Mouse (Mus musculus): ENCODE measurements around the gene Jun. TPM values are rescaled to one million over a fixed set of nuclear protein-coding genes. Genes with fewer than 3 reads are reported as not detected.

The Jun gene
- polyA plus RNA-seq (2012; fragmentation: generic; extraction: Trizol), result 71.4 TPM
- long read RNA-seq, experiment 1, transcript Jun-201 (1 exons, 3,189 nt), result major isoform, 105 of 109 reads
- long read RNA-seq, experiment 1, partial matches to known transcripts, result 0 of 109 reads
- long read RNA-seq, experiment 1, other reads (novel, unspliced or antisense), result 4 of 109 reads
- long read RNA-seq, experiment 2, transcript Jun-201 (1 exons, 3,189 nt), result major isoform, 615 of 635 reads
- long read RNA-seq, experiment 2, partial matches to known transcripts, result 0 of 635 reads
- long read RNA-seq, experiment 2, other reads (novel, unspliced or antisense), result 20 of 635 reads

DNA sequence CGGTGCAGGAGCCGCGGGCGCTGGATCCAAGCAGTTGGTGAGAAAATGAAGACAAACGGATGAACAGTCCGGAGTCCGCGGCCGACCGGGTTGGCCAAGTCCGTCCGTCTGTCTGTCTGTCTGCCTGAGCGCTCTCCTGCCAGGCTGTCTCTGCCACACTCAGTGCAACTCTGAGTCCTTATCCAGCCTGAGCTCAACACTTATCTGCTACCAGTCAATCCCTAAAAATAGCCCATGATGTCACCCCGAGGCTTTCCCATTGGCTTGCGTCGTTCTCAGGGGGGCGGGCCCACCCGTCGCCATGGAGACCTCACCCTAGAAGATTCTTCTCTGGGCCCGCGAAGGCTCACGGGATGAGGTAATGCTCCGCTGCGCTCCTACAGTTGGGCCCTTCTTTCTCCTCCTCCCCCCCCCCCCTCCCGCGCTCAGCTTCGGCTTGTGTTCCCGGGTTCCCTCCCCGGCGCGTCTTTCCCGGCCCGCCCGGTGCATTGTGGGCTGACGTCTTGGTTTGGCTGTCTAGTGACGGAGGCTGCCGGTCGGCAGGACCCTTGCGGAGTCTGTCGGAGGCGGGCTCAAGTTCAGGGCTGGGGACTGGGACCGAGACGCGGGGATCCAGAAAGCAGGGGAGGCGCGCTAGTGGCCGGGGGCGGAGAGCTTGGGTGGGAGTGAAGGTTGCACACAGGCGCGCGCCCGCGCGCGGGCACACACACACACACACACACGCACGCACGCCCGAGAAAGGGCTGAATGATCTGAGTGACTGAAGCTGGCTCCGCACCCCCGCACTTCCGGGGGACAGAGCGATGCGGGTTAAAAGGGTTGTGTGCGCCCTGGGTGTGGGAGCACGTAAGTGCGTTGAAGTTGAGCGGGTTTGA, at the start of gene Jun:
Gene Jun (minus strand): TSS at position 198 of the 875 bp plus-strand sequence.
- peaks cover 37% of the 10 kb centered on the region for H3K79me2 ChIP-seq (ENCODE audit: control insufficient read depth, insufficient read depth)
- H3K79me3 ChIP-seq (ENCODE audit: low read depth), result peaks cover 32% of the 10 kb centered on the region
- H3ac ChIP-seq (ENCODE audit: control insufficient read depth, insufficient read length, low read depth), result peak within 1 kb of the TSS; percentile 88
- TF ChIP-seq CEBPB (IDR thresholded peaks at IDR 0.05; ENCODE audit: low read depth), result peak; percentile 3
- no peak for TF ChIP-seq MAX (IDR thresholded peaks at IDR 0.05)
- no peak for TF ChIP-seq CTCF (IDR thresholded peaks at IDR 0.05; ENCODE audit: control insufficient read depth, insufficient read depth, insufficient read length)
- peak within 1 kb of the TSS; percentile 89 for H3K4me3 ChIP-seq (ENCODE audit: insufficient read depth, poor library complexity, severe bottlenecking)
- H3K36me3 ChIP-seq (ENCODE audit: control insufficient read depth, insufficient read depth), result peaks cover 27% of the 10 kb centered on the region
- H3K27me3 ChIP-seq (ENCODE audit: control insufficient read depth, insufficient read depth, insufficient read length), result no peaks in the 10 kb centered on the region

GRCm38 (mm10) chr4:95101684-95102083, 49.7 kb upstream of the Jun start:
- Histone ChIP-seq H3K4me3 (ENCODE audit: insufficient read depth, poor library complexity, severe bottlenecking) (no peak overlapping the region), H3K79me3 (ENCODE audit: low read depth) (peaks cover 5% of the 10 kb centered on the region), H3K27me3 (ENCODE audit: control insufficient read depth, insufficient read depth, insufficient read length) (no peaks in the 10 kb centered on the region), H3K36me3 (ENCODE audit: control insufficient read depth, insufficient read depth) (peaks cover 9% of the 10 kb centered on the region), H3K79me2 (ENCODE audit: control insufficient read depth, insufficient read depth) (peaks cover 16% of the 10 kb centered on the region), H3ac (ENCODE audit: control insufficient read depth, insufficient read length, low read depth) (no peak overlapping the region)
- TF ChIP-seq MAX (IDR thresholded peaks at IDR 0.05) (no peak), MYOG (IDR thresholded peaks at IDR 0.05; ENCODE audit: control insufficient read depth, extremely low read depth, insufficient read length) (no peak), MYOD1 (IDR thresholded peaks at IDR 0.05; ENCODE audit: control insufficient read depth, insufficient read length, low read depth) (no peak), CEBPB (IDR thresholded peaks at IDR 0.05; ENCODE audit: low read depth) (no peak), FOSL1 (IDR thresholded peaks at IDR 0.05; ENCODE audit: insufficient read depth, low read length, poor library complexity, severe bottlenecking) (no peak), USF1 (IDR thresholded peaks at IDR 0.05; ENCODE audit: low read depth) (no peak), CTCF (IDR thresholded peaks at IDR 0.05; ENCODE audit: control insufficient read depth, insufficient read depth, insufficient read length) (no peak)

DNA sequence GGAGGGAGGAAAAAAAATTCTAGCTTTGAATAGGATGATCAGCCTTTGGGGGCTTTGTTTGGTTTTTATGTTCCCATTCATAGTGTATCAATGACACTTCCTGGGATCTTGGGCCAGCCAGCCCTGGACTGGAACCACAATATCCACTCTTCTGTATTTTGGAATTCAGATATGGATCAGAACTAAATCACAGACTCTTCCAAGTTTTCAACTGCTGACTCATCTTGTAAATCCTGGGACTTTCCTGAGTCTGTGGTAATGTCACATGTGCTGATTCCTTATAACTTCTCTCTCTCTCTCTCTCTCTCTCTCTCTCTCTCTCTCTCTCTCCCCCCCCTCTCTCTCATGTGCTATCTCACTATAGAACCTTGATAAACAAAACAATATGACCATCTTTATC, 48.7 kb upstream of the Jun start:
- no peak overlapping the region for H3K4me3 ChIP-seq (ENCODE audit: insufficient read depth, poor library complexity, severe bottlenecking)
- H3ac ChIP-seq (ENCODE audit: control insufficient read depth, insufficient read length, low read depth), result no peak overlapping the region
- peaks cover 8% of the 10 kb centered on the region for H3K36me3 ChIP-seq (ENCODE audit: control insufficient read depth, insufficient read depth)
- H3K79me3 ChIP-seq (ENCODE audit: low read depth), result peaks cover 5% of the 10 kb centered on the region
- H3K79me2 ChIP-seq (ENCODE audit: control insufficient read depth, insufficient read depth), result peaks cover 16% of the 10 kb centered on the region
- TF ChIP-seq MYOD1 (IDR thresholded peaks at IDR 0.05; ENCODE audit: control insufficient read depth, insufficient read length, low read depth) (no peak), FOSL1 (IDR thresholded peaks at IDR 0.05; ENCODE audit: insufficient read depth, low read length, poor library complexity, severe bottlenecking) (peak; percentile 70), USF1 (IDR thresholded peaks at IDR 0.05; ENCODE audit: low read depth) (peak; percentile 92), CTCF (IDR thresholded peaks at IDR 0.05; ENCODE audit: control insufficient read depth, insufficient read depth, insufficient read length) (no peak), MAX (IDR thresholded peaks at IDR 0.05) (peak; percentile 12), MYOG (IDR thresholded peaks at IDR 0.05; ENCODE audit: control insufficient read depth, extremely low read depth, insufficient read length) (no peak), CEBPB (IDR thresholded peaks at IDR 0.05; ENCODE audit: low read depth) (no peak)
- H3K27me3 ChIP-seq (ENCODE audit: control insufficient read depth, insufficient read depth, insufficient read length), result no peaks in the 10 kb centered on the region

DNA sequence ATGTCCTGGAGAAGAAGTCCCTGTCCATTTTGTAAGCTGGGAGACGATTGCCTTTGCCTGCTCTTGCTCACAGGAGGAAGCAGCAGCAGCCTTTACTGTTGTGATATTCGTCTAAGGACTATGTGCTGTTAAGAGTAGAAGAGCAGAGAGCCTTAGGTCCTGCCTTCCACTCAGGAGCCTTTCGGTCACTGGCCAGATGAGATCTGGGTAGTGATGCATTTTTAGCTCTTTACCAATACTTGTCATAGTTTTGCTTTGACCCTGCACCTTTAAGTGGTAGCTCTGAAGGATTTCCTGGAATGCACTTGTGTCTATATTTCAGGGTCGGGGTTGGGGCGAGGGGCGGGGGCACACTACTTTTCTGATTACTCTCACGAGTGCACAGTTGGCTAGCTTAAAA, 47.4 kb upstream of the Jun start:
- peaks cover 16% of the 10 kb centered on the region for H3K79me2 ChIP-seq (ENCODE audit: control insufficient read depth, insufficient read depth)
- H3K36me3 ChIP-seq (ENCODE audit: control insufficient read depth, insufficient read depth), result peaks cover 8% of the 10 kb centered on the region
- H3K27me3 ChIP-seq (ENCODE audit: control insufficient read depth, insufficient read depth, insufficient read length), result no peaks in the 10 kb centered on the region
- TF ChIP-seq CTCF (IDR thresholded peaks at IDR 0.05; ENCODE audit: control insufficient read depth, insufficient read depth, insufficient read length) (no peak), CEBPB (IDR thresholded peaks at IDR 0.05; ENCODE audit: low read depth) (no peak), USF1 (IDR thresholded peaks at IDR 0.05; ENCODE audit: low read depth) (no peak), MAX (IDR thresholded peaks at IDR 0.05) (no peak), MYOG (IDR thresholded peaks at IDR 0.05; ENCODE audit: control insufficient read depth, extremely low read depth, insufficient read length) (no peak), MYOD1 (IDR thresholded peaks at IDR 0.05; ENCODE audit: control insufficient read depth, insufficient read length, low read depth) (no peak), FOSL1 (IDR thresholded peaks at IDR 0.05; ENCODE audit: insufficient read depth, low read length, poor library complexity, severe bottlenecking) (no peak)
- H3ac ChIP-seq (ENCODE audit: control insufficient read depth, insufficient read length, low read depth), result peak overlapping the region; percentile 3
- peak overlapping the region; percentile 12 for H3K4me3 ChIP-seq (ENCODE audit: insufficient read depth, poor library complexity, severe bottlenecking)
- peaks cover 5% of the 10 kb centered on the region for H3K79me3 ChIP-seq (ENCODE audit: low read depth)

GRCm38 (mm10) chr4:95098722-95099097, 46.7 kb upstream of the Jun start:
- Histone ChIP-seq H3K27me3 (ENCODE audit: control insufficient read depth, insufficient read depth, insufficient read length) (no peaks in the 10 kb centered on the region), H3K79me2 (ENCODE audit: control insufficient read depth, insufficient read depth) (peaks cover 16% of the 10 kb centered on the region), H3ac (ENCODE audit: control insufficient read depth, insufficient read length, low read depth) (no peak overlapping the region), H3K4me3 (ENCODE audit: insufficient read depth, poor library complexity, severe bottlenecking) (peak overlapping the region; percentile 21), H3K36me3 (ENCODE audit: control insufficient read depth, insufficient read depth) (peaks cover 8% of the 10 kb centered on the region), H3K79me3 (ENCODE audit: low read depth) (peaks cover 5% of the 10 kb centered on the region)
- TF ChIP-seq MYOG (IDR thresholded peaks at IDR 0.05; ENCODE audit: control insufficient read depth, extremely low read depth, insufficient read length), result no peak
- no peak for TF ChIP-seq MAX (IDR thresholded peaks at IDR 0.05)
- TF ChIP-seq USF1 (IDR thresholded peaks at IDR 0.05; ENCODE audit: low read depth), result no peak
- no peak for TF ChIP-seq CEBPB (IDR thresholded peaks at IDR 0.05; ENCODE audit: low read depth)
- no peak for TF ChIP-seq FOSL1 (IDR thresholded peaks at IDR 0.05; ENCODE audit: insufficient read depth, low read length, poor library complexity, severe bottlenecking)
- no peak for TF ChIP-seq MYOD1 (IDR thresholded peaks at IDR 0.05; ENCODE audit: control insufficient read depth, insufficient read length, low read depth)
- TF ChIP-seq CTCF (IDR thresholded peaks at IDR 0.05; ENCODE audit: control insufficient read depth, insufficient read depth, insufficient read length), result no peak

All from C2C12 (cell line).